ENCODE assay signal across 14 mouse cellular contexts in genomic region chr12:13209692-13210377, GRCm38 (mm10). TPM values are rescaled to one million over a fixed set of nuclear protein-coding genes. Genes with fewer than 3 reads are reported as not detected.
A peak's percentile ranks its signal among the peaks of the same experiment; 100 is the strongest.
DNase-seq lines count a peak whose midpoint lies in the region; ATAC-seq and TF ChIP-seq lines count a peak whose summit lies in the region.
"Had no signal": no experiment of that assay in that cellular context is flagged by ENCODE, and none has a peak within 500 bp of the region (broad histone marks: within the 10 kb centered on the region; RNA-seq: fewer than 3 reads in every experiment).

No protein-coding gene starts in this region.

- H3K4me2 ChIP-seq in hindbrain, embryonic 16.5 days (ENCODE audit: low read length) = no peak overlapping the region
- no peak overlapping the region for H3K4me2 ChIP-seq in forebrain, embryonic 11.5 days (ENCODE audit: low read depth, low read length, severe bottlenecking)
- H3K4me2 ChIP-seq: embryonic facial prominence, embryonic 12.5 days had no signal

- ATAC-seq in hindbrain, embryonic 16.5 days = no peak
- peak; percentile 24; the same call in 1 of the 2 replicates for ATAC-seq in forebrain, embryonic 11.5 days (replicated peaks; ENCODE audit: low FRiP score)
- ATAC-seq: liver, postnatal 0 days had no signal

- WGBS in hindbrain, embryonic 10.5 days = 53% methylated on average over 13 of the region's 13 CpGs
- WGBS in hindbrain, embryonic 16.5 days = 32% methylated on average over 13 of the region's 13 CpGs
- WGBS in forebrain, embryonic 11.5 days = 54% methylated on average over 13 of the region's 13 CpGs
- WGBS in olfactory bulb, adult 2 months = 50% methylated on average over 13 of the region's 13 CpGs

- H3K27me3 ChIP-seq in hindbrain, embryonic 10.5 days (ENCODE audit: insufficient read depth, poor library complexity, severe bottlenecking) = no peaks in the 10 kb centered on the region
- H3K27me3 ChIP-seq in hindbrain, embryonic 16.5 days (replicated peaks; ENCODE audit: control insufficient read depth, insufficient read depth, low read length) = no peaks in the 10 kb centered on the region
- no peaks in the 10 kb centered on the region for H3K27me3 ChIP-seq in forebrain, embryonic 11.5 days (ENCODE audit: control insufficient read depth, insufficient read depth, low read length)
- H3K27me3 ChIP-seq: Patski had no signal

- H3K36me3 ChIP-seq in hindbrain, embryonic 10.5 days = no peaks in the 10 kb centered on the region
- no peaks in the 10 kb centered on the region for H3K36me3 ChIP-seq in hindbrain, embryonic 16.5 days (ENCODE audit: control insufficient read depth, insufficient read depth, low read length)
- no peaks in the 10 kb centered on the region for H3K36me3 ChIP-seq in forebrain, embryonic 11.5 days (ENCODE audit: control insufficient read depth, insufficient read depth, low read length)
- H3K36me3 ChIP-seq: embryonic facial prominence, embryonic 12.5 days had no signal

- no peak for TF ChIP-seq POLR2A in olfactory bulb, adult 2 months (IDR thresholded peaks at IDR 0.05; ENCODE audit: insufficient read depth, low read depth, low read length)

- H3K9ac ChIP-seq in hindbrain, embryonic 16.5 days (ENCODE audit: low read depth, low read length) = no peak overlapping the region
- H3K9ac ChIP-seq in forebrain, embryonic 11.5 days (ENCODE audit: low read length) = no peak overlapping the region
- H3K9ac ChIP-seq: embryonic facial prominence, embryonic 12.5 days; liver, postnatal 0 days had no signal

- peak overlapping the region; percentile 83 for H3K27ac ChIP-seq in hindbrain, embryonic 10.5 days
- H3K27ac ChIP-seq in hindbrain, embryonic 16.5 days (ENCODE audit: low read depth, low read length) = no peak overlapping the region
- H3K27ac ChIP-seq in forebrain, embryonic 11.5 days (ENCODE audit: low read depth, low read length) = peak overlapping the region; percentile 68; the same call in 1 of the 2 replicates
- H3K27ac ChIP-seq in layer of hippocampus, adult 2 months = peak overlapping the region; percentile 82
- H3K27ac ChIP-seq in olfactory bulb, adult 2 months (ENCODE audit: insufficient read depth, low read depth, low read length) = peak overlapping the region; percentile 56; the same call in 1 of the 2 replicates
- H3K27ac ChIP-seq: embryonic facial prominence, embryonic 12.5 days; heart, adult 2 months had no signal

- no peak overlapping the region for H3K4me3 ChIP-seq in hindbrain, embryonic 10.5 days
- H3K4me3 ChIP-seq in hindbrain, embryonic 16.5 days (ENCODE audit: low read length) = no peak overlapping the region
- H3K4me3 ChIP-seq in forebrain, embryonic 11.5 days (ENCODE audit: low read depth, low read length) = no peak overlapping the region
- H3K4me3 ChIP-seq in layer of hippocampus, adult 2 months = no peak overlapping the region
- no peak overlapping the region for H3K4me3 ChIP-seq in olfactory bulb, adult 2 months (ENCODE audit: insufficient read depth, low read depth, low read length)
- H3K4me3 ChIP-seq: embryonic facial prominence, embryonic 12.5 days; heart, adult 2 months; myocyte had no signal

- H3K4me1 ChIP-seq in hindbrain, embryonic 10.5 days (replicated peaks) = peaks cover 46% of the 10 kb centered on the region
- peaks cover 2% of the 10 kb centered on the region; the same call in 1 of the 2 replicates for H3K4me1 ChIP-seq in hindbrain, embryonic 16.5 days (ENCODE audit: control insufficient read depth, insufficient read depth, low read depth, low read length)
- peaks cover 30% of the 10 kb centered on the region for H3K4me1 ChIP-seq in forebrain, embryonic 11.5 days (replicated peaks; ENCODE audit: control insufficient read depth, insufficient read depth, low read length)
- peaks cover 16% of the 10 kb centered on the region for H3K4me1 ChIP-seq in olfactory bulb, adult 2 months (ENCODE audit: control insufficient read depth, insufficient read depth, low read length)

- no peak for DNase-seq in hindbrain, embryonic 10.5 days (ENCODE audit: low spot score)
- no peak for DNase-seq in forebrain, embryonic 11.5 days (ENCODE audit: low spot score)
- DNase-seq in layer of hippocampus, adult 2 months (ENCODE audit: low spot score in 2 of 2) = peak; percentile 63 to 87
- no peak for DNase-seq in adrenal gland, postnatal 14 days
- DNase-seq in retina, postnatal 1 day = no peak
- DNase-seq in thymus, postnatal 10 days (ENCODE audit: low spot score in 2 of 2) = no peak
- DNase-seq: B cell, adult 2 months; heart, adult 2 months; liver, postnatal 0 days had no signal

- TF ChIP-seq CTCF in layer of hippocampus, adult 2 months (conservative IDR thresholded peaks at IDR 0.05) = no peak
- TF ChIP-seq CTCF in olfactory bulb, adult 2 months (IDR thresholded peaks at IDR 0.05; ENCODE audit: insufficient read depth, low read depth, low read length) = no peak

- H3K9me3 ChIP-seq in hindbrain, embryonic 10.5 days = no peaks in the 10 kb centered on the region
- H3K9me3 ChIP-seq in hindbrain, embryonic 16.5 days (ENCODE audit: control insufficient read depth, low read length) = no peaks in the 10 kb centered on the region
- H3K9me3 ChIP-seq in forebrain, embryonic 11.5 days (ENCODE audit: control insufficient read depth, low read length) = no peaks in the 10 kb centered on the region
- H3K9me3 ChIP-seq: embryonic facial prominence, embryonic 12.5 days had no signal

RNA-seq across cellular contexts. Expression of gene Ddx1, which starts 39.2 kb away (rescaled TPM):
- 144 and 181 TPM in 2 replicates for polyA plus RNA-seq in hindbrain, embryonic 10.5 days (2016; fragmentation: Nextera tagmentation; extraction: Ambion mirVana)
- polyA plus RNA-seq in hindbrain, embryonic 16.5 days (2015; fragmentation: Nextera tagmentation; extraction: Ambion mirVana) = 136 and 148 TPM in 2 replicates
- 194 and 201 TPM in 2 replicates for polyA plus RNA-seq in forebrain, embryonic 11.5 days (2014; fragmentation: Nextera tagmentation; extraction: Ambion mirVana)
- 100 to 1,000 TPM; 115 to 126 TPM for total RNA-seq in layer of hippocampus, adult 2 months (2021)
- 126 TPM in 1 of 2 replicates, not detected in the other for polyA plus RNA-seq in olfactory bulb, adult 2 months (2012; ENCODE audit: insufficient read depth, insufficient read length, low replicate concordance, missing spikeins)
- total RNA-seq in adrenal gland, postnatal 14 days (2021) = 86.7 and 102 TPM in 2 replicates

RNA-seq across cellular contexts. Expression of gene Nbas, which starts 59.1 kb away (rescaled TPM):
- polyA plus RNA-seq in hindbrain, embryonic 10.5 days (2016; fragmentation: Nextera tagmentation; extraction: Ambion mirVana) = 14.0 and 14.9 TPM in 2 replicates
- 14.4 and 17.5 TPM in 2 replicates for polyA plus RNA-seq in hindbrain, embryonic 16.5 days (2015; fragmentation: Nextera tagmentation; extraction: Ambion mirVana)
- 15.9 and 18.9 TPM in 2 replicates for polyA plus RNA-seq in forebrain, embryonic 11.5 days (2014; fragmentation: Nextera tagmentation; extraction: Ambion mirVana)
- 10 to 100 TPM; 34.5 to 36.8 TPM for total RNA-seq in layer of hippocampus, adult 2 months (2021)
- polyA plus RNA-seq in olfactory bulb, adult 2 months (2012; ENCODE audit: insufficient read depth, insufficient read length, low replicate concordance, missing spikeins) = not detected in 2 replicates
- 24.9 and 25.0 TPM in 2 replicates for total RNA-seq in adrenal gland, postnatal 14 days (2021)

Comparison
In these comparisons a context has a peak if more than half of its experiments do, and no peak if none do; other contexts are left out.
1. DNase-seq: peak in layer of hippocampus, adult 2 months (2 of 2); none in hindbrain, embryonic 10.5 days (single experiment), forebrain, embryonic 11.5 days (single experiment), adrenal gland, postnatal 14 days (single experiment), retina, postnatal 1 day (single experiment) and thymus, postnatal 10 days (0 of 2).
2. RNA of gene Nbas, which starts 59.1 kb away (polyA plus RNA-seq): 15.9 to 18.9 TPM in forebrain, embryonic 11.5 days, 14.4 to 17.5 TPM in hindbrain, embryonic 16.5 days and 14.0 to 14.9 TPM in hindbrain, embryonic 10.5 days; not detected in olfactory bulb, adult 2 months; every median in the first group is over 10 times any median in the second.